Mouse (Mus musculus): ENCODE data around the gene Amph.
"Not testable (repeated sequence)": the region's sequence is repeated elsewhere in the genome, so short reads cannot be mapped to it uniquely, and the experiment has no call there.

The Amph gene

DNA sequence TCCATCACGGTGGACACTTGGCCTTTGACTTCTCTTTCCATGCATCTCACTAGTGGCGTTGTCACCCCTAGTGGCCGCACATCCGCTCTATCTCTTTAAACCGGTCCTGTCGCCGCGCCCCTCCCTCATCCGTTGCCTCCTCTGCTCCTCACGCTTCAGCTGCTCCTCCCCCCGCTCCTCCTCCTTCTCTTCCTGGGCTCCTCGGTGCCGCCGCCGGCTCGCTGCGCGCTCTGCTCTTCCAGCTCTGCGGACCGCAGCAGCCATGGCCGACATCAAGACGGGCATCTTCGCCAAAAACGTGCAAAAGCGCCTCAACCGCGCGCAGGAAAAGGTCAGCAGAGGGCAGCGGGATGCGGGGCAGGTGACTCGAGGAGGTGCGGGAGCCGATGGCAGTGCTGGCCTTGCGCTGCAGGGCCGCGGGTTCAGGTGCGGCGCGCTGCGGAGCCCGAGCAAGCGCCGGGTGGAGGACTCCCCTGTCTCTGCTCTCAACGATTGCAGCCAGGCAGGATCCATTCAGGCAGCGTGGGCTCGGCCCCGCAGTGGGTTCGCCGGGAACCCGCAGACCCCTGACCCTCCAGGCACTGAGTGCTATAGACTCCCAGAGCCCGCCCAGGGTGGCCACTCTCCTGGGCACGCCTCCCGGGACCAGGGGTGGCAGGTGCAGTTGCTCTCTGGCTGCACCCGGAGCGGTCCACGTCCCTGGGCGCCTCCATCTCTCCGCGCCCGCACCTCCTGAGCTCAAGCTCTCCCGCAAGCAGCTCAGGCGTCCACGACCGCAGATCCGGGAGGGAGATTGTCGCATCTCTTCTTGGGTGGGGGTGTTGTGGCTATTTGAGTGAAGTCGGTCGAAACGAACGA is at the start of gene Amph:
Gene Amph, plus strand, starts transcription at position 35 of the 858 bp plus-strand sequence.
- DNase-seq (ENCODE audit: low read depth, low spot score): peak; percentile 28

DNA sequence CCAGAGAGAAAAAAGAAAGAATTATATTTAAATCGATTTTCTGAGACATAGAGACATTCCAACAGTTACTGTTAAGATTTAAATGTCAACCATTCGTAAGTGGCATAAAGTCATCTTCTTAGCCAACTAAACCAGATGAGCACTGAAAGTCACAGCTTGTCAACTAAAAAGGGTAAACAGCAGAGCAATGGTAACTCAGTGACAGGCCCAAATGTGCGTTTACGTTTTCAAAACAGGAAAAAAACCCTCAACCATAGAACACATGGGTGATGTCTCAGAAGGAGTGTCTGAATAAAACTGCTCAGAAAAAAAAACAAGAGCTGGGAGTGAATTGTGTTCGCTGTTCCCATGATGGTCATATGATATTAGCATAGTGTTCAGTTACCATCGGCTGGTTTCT is 44.4 kb upstream of the Amph start:
- DNase-seq (ENCODE audit: low read depth, low spot score): no peak

GRCm38 (mm10) chr13:18914774-18915173 is 33.2 kb upstream of the Amph start:
- no peak for DNase-seq (ENCODE audit: low read depth, low spot score)

GRCm38 (mm10) chr13:18933191-18933590 is 14.8 kb upstream of the Amph start:
- DNase-seq (ENCODE audit: low read depth, low spot score): not testable (repeated sequence)

GRCm38 (mm10) chr13:18947686-18948085 is 319 bp upstream of the Amph start:
- DNase-seq (ENCODE audit: low read depth, low spot score): no peak

GRCm38 (mm10) chr13:18949029-18949350 is 985 bp downstream of the Amph start:
- DNase-seq (ENCODE audit: low read depth, low spot score): no peak

- DNase-seq (ENCODE audit: low read depth, low spot score): no peak
Measured at GRCm38 (mm10) chr13:18949626-18950200, 1.7 kb downstream of the Amph start.

DNA sequence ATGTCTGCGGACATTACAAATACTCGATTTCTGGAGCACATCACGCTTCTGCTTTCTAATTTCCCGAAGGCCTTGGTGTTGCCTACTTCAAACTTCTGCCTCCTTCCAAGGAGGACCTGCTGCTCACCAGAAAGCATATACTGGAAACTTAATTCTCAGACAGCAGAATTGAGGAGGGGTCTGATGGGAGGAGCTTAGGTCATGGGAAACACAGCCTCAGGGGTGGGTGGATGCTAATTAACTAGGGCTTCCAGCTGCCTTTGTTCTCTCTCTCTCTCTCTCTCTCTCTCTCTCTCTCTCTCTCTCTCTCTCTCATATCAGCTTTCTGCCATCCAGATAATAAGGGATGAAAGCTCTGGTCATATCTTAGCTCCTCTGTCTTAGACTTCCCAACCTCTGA is 5.6 kb downstream of the Amph start:
- no peak for DNase-seq (ENCODE audit: low read depth, low spot score)

GRCm38 (mm10) chr13:18956065-18956913 is 8.3 kb downstream of the Amph start:
- DNase-seq (ENCODE audit: low read depth, low spot score): no peak

DNA sequence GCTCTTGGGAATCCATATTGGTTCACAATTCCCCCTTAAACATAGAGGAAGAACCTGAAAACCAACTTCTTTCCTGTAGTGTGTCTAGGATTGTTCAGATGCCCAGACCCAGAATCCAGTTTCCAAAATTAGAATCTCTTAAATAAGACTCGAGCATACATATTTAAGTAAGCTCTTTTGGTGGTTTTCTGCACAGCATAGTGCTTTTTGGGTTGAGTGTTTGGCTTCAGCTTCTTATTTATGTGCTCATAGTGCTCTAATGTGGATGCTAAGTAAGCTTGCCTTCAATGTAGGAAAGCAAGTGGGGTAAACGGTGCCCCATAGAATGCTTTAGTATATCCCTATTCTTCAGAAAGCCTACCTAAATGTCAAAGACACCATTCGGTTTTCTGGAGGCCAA is 9.0 kb downstream of the Amph start:
- DNase-seq (ENCODE audit: low read depth, low spot score): no peak

DNA sequence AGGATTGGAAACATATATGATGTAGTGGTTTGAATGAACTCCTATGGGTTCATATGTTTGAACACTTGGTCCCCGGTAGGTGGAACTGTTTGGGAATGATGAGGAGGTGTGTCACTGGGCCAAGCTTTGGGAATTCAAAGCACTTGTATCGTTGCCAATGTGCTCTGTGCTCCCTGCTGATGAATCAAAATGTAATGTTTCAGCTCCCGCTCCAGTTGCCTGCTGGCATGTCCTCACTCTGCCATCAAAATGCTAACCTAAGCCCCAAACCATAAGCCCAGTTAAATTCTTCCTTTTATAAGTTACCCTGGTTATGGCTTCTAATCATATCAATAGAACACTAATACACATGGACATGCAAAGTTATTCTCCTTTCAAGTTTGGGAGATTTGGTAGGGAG is 24.6 kb downstream of the Amph start:
- no peak for DNase-seq (ENCODE audit: low read depth, low spot score)

DNA sequence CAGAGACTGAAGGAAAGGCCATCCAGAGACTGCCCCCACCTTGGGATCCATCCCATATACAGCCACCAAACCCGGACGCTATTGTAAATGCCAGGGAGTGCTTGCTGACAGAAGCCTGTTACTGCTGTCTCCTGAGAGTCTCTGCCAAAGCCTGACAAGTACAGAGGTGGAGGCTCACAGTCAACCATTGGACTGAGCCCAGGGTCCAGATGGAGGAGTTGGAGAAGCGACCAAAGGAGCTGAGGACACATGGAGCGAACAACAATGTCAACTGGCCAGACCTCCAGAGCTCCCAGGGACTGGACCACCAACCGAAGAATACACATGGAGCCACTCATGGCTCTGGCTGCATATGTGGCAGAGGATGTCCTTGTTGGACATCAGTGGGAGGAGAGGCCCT is 26.3 kb downstream of the Amph start:
- no peak for DNase-seq (ENCODE audit: low read depth, low spot score)

DNA sequence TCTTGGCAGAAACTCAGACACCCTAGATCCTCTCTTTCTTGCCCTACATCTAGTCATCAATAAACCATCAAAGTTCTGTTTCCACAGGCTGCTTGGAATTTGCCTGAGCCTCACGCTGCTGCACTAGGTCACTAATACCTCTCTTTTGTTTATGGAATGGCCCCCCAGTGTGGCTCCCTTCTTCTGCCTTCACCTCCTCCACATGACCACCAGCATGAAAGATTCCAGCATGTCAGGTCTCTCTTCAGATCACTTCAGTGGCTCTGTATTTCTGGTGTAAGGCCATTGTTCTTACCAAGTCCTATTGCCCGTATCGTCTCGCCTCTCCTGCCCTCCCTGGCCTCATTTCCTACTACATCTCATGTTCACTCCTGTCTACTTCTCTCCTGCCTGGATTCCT is 39.3 kb downstream of the Amph start:
- no peak for DNase-seq (ENCODE audit: low read depth, low spot score)

DNA sequence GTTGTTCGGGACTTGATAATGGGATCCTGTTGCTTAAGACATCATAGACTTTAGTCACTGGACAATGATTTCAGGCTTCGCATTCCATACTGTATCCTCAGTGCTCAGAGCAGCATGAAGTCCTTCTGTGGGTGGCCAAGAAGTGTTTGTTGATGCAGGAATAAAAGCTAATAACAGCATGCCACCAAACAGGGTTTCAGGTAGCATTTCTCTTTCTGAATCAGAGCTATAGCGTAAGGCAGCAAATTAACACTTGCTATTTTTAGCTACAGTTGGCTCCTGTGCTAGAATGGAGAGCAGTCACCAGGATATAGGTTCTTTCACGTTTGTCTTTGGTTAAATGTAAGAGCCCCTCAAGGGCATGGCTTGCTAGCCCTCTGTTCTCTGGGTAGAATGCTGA is 40.3 kb downstream of the Amph start:
- no peak for DNase-seq (ENCODE audit: low read depth, low spot score)

GRCm38 (mm10) chr13:18989185-18989714 is 41.2 kb downstream of the Amph start:
- DNase-seq (ENCODE audit: low read depth, low spot score): no peak

DNA sequence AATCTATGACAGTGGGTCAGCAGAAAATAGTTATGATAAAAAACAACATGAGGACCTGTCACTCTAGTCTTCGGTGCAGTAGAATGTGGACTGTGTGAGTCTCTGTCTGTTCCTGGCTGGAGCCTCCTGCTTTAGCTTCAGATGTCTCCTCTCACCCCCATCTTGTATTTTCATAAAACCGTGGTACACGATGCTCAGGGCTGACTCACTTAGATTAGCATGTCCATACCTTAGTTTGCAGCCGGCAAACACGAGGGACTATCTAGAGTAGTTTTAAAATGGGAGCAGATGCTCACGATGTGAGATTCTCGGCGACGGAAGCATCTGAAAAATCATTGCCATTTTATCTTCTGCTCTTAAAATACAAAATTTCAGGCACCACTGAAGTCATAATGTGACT is 54.5 kb downstream of the Amph start:
- DNase-seq (ENCODE audit: low read depth, low spot score): no peak

- no peak for DNase-seq (ENCODE audit: low read depth, low spot score)
Measured at GRCm38 (mm10) chr13:19004406-19004805, 56.4 kb downstream of the Amph start.

DNA sequence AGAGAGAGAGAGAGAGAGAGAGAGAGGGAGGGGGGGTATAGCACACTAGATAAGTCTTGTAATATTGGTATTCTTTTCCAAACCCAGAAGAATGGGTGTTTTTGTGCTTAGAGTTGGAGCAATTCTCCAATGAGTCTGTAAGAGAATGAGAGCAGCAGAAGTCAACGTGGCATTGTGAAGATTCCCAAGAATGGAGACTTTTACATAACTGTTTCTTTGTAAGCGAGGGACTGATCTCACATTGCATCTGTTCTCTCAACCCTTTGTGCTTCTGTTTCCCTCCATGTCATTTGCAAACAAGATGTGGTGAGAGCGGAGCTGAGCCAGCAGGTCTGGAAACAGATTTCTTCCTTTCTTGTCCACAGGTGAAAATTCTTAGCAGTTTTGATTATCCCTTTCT is 60.4 kb downstream of the Amph start:
- DNase-seq (ENCODE audit: low read depth, low spot score): no peak

- no peak for DNase-seq (ENCODE audit: low read depth, low spot score)
Measured at GRCm38 (mm10) chr13:19014825-19015375, 66.9 kb downstream of the Amph start.

DNA sequence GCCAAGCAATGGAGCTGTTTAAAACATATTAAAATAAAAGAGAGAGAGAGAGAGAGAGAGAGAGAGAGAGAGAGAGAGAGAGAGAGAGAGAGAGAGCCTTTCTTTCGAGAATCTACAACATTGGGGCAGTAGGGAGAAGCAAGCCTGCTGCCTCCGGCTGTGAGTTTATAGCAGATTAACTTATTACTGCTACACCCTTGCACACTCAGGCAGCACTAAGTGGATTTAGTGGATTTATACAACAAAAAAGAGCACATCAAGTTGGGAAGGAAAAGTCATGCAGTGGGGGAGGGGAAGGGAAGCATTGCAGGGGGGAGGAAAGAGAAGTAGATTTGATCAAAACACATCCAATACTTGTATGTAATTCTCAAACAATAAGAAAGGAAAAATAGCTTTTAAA is 73.5 kb downstream of the Amph start:
- no peak for DNase-seq (ENCODE audit: low read depth, low spot score)

DNA sequence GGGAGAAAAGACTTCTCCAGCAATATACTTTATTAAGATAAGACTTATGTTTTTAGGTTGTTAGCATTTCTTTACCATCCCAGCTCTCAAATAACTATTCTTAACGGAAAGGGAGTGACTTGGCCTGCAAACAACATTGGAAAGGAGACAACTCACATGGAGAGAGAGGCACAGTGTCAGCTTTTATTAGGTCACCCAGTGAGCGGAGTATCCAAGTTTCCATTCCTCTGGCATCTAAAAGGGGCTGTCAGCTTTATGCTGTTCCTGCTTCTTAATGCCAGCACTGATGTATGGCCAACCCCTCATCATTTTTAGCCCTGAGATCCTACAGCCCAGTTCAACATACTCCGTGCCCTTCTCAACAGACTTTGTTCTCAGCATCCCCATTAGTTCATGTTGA is 74.3 kb downstream of the Amph start:
- no peak for DNase-seq (ENCODE audit: low read depth, low spot score)

DNA sequence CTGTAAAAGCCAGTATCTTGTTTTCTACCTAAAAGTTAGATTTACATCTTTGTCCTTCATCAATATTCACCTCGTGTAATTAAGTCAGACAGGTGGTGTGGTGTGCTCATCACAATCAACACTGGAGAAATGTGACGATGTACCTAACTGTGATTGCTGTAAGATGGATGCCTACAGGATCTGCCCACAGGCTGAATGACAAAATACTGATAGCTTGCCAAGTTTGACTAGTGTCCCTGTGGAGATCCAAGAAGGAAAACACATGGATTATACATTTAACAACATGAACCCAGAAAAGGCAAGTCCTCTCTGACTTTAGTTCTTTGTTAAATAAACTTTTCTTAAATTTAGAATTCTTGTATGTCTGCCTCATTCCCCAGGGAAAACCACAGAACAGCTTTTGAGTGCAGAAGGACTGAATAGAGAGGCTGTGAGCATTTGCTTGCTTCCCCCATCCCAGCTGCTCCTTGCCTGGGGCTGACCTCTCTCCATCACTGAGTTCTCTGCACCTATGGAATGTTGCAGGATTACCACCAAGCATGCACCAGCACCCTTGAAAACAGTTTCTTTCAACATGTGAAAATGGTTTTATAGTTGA is 77.2 kb downstream of the Amph start:
- no peak for DNase-seq (ENCODE audit: low read depth, low spot score)
